Mouse (Mus musculus) embryonic fibroblast, embryonic 13.5 days (primary cell): ENCODE data around the gene Tmem206. TPM values are rescaled to one million over a fixed set of nuclear protein-coding genes. Genes with fewer than 3 reads are reported as not detected.

ENCODE experiments used
- H3K27ac ChIP-seq: 2 replicates; pipeline ENCODE4 v1.5.1; 2012; ENCODE audit warnings: low read length, control low read depth, inconsistent platforms; ENCODE audit not compliant: insufficient read depth
- H3K4me1 ChIP-seq: 2 replicates; pipeline ENCODE4 v1.6.1; 2011; ENCODE audit warnings: low read length; ENCODE audit not compliant: control insufficient read depth, insufficient read depth
- H3K4me3 ChIP-seq: 2 replicates; pipeline ENCODE4 v1.5.1; 2011; ENCODE audit warnings: mild to moderate bottlenecking, control low read depth, low read length; ENCODE audit not compliant: insufficient read depth
- CTCF ChIP-seq: IDR thresholded peaks from 2 replicates; pipeline ENCODE4 v1.5.1; 2011; ENCODE audit warnings: mild to moderate bottlenecking, control low read depth, low read length, moderate library complexity, borderline replicate concordance; ENCODE audit not compliant: insufficient read depth
- POLR2A ChIP-seq: IDR thresholded peaks from 2 replicates; pipeline ENCODE4 v1.6.1; 2011; ENCODE audit warnings: low read depth, mild to moderate bottlenecking, control low read depth, low read length, moderate library complexity
- polyA plus RNA-seq: library from polyadenylated mRNA; stranded (reverse); fragments of >200 nt; gene quantifications from 2 replicates; pipeline ENCODE4 v1.2.4, GENCODE M21; 2011; ENCODE audit warnings: low read depth; ENCODE audit not compliant: missing spikeins, insufficient read length

Gene Tmem206
- polyA plus RNA-seq, 1 experiment = 12.0 TPM

- Histone ChIP-seq H3K4me1 (peaks cover 4% of the 10 kb centered on the region), H3K27ac (no peak overlapping the region), H3K4me3 (peak overlapping the region; percentile 98)
- no peak for TF ChIP-seq CTCF
- TF ChIP-seq POLR2A = no peak
Observed at GRCm38 (mm10) chr1:191395871-191396433, 70.2 kb downstream of the Tmem206 start.

- TF ChIP-seq POLR2A (no peak), CTCF (no peak)
- Histone ChIP-seq H3K27ac (peak overlapping the region; percentile 90), H3K4me3 (peak overlapping the region; percentile 98), H3K4me1 (peaks cover 3% of the 10 kb centered on the region; the same call in 1 of the 2 replicates)
Observed at GRCm38 (mm10) chr1:191396446-191396845, 70.7 kb downstream of the Tmem206 start.

GRCm38 (mm10) chr1:191396897-191397849 lies 71.5 kb downstream of the Tmem206 start:
- Histone ChIP-seq H3K4me3 (peak overlapping the region; percentile 64), H3K4me1 (no peaks in the 10 kb centered on the region)

More at GRCm38 (mm10) chr1:191396897-191397849, 71.5 kb downstream of the Tmem206 start:
- peak overlapping the region; percentile 90 for H3K27ac ChIP-seq
- TF ChIP-seq CTCF = no peak
- TF ChIP-seq POLR2A = peak; percentile 86

Other genes starting within 250 kb of the Tmem206 start
- gene Batf3, start 228.1 kb upstream of the Tmem206 start, polyA plus RNA-seq = not detected in 2 replicates
- gene Fam71a, start 161.1 kb upstream of the Tmem206 start, polyA plus RNA-seq = not detected in 2 replicates
- gene Atf3, start 107.9 kb upstream of the Tmem206 start, polyA plus RNA-seq = 2.6 and 6.3 TPM in 2 replicates
- 63.1 and 67.2 TPM in 2 replicates for gene Nenf, start 7.7 kb upstream of the Tmem206 start, polyA plus RNA-seq
- 42.3 and 60.4 TPM in 2 replicates for gene Ppp2r5a, start 77.4 kb downstream of the Tmem206 start, polyA plus RNA-seq
- 14.6 and 25.1 TPM in 2 replicates for gene Dtl, start 249.6 kb downstream of the Tmem206 start, polyA plus RNA-seq
- gene Ints7, start 249.7 kb downstream of the Tmem206 start, polyA plus RNA-seq = 27.6 and 37.1 TPM in 2 replicates